Comparison of ENCODE assay signal across 27 mouse cellular contexts in genomic region chr12:104634818-104635217, GRCm38 (mm10).
DNase-seq lines count a peak whose midpoint lies in the region; ATAC-seq lines count a peak whose summit lies in the region.
"Had no signal": no experiment of that assay in that cellular context is flagged by ENCODE, and none has a peak within 500 bp of the region (broad histone marks: within the 10 kb centered on the region; RNA-seq: fewer than 3 reads in every experiment).

No protein-coding gene starts in this region.

- H3K4me2 ChIP-seq in embryonic facial prominence, embryonic 15.5 days (replicated peaks), result no peak overlapping the region
- H3K4me2 ChIP-seq in limb, embryonic 12.5 days, result peak overlapping the region; percentile 34
- H3K4me2 ChIP-seq: heart, embryonic 13.5 days; intestine, embryonic 15.5 days; liver, embryonic 15.5 days; lung, embryonic 14.5 days; midbrain, embryonic 15.5 days; neural tube, embryonic 15.5 days had no signal

- WGBS in embryonic facial prominence, embryonic 10.5 days, result 54% methylated on average over 10 of the region's 10 CpGs
- WGBS in embryonic facial prominence, embryonic 15.5 days, result 33% methylated on average over 10 of the region's 10 CpGs
- WGBS in limb, embryonic 12.5 days, result 22% methylated on average over 10 of the region's 10 CpGs

- peak; percentile 20 for DNase-seq in MN1 (ENCODE audit: low spot score)
- peak; percentile 73 for DNase-seq in embryonic facial prominence, embryonic 10.5 days (ENCODE audit: low spot score)
- DNase-seq in lung, postnatal 25 days (ENCODE audit: low spot score), result no peak
- no peak for DNase-seq in heart, adult 9 months (ENCODE audit: low spot score in 2 of 2)
- DNase-seq in cerebellum, adult 11-12 months, result no peak
- no peak for DNase-seq in cerebellum, adult 8-10 months
- DNase-seq: cerebellum, adult 9-10 months; cerebellum, postnatal 36 days; gastrocnemius, postnatal 25 days; heart, adult 18-20 months; kidney, adult 2 months; lung, embryonic 14.5 days; lung, postnatal 14 days; retina, postnatal 1 day; right cerebral cortex, postnatal 14 days; thymus, postnatal 25 days had no signal

- peaks cover 42% of the 10 kb centered on the region for H3K27me3 ChIP-seq in embryonic facial prominence, embryonic 10.5 days (replicated peaks; ENCODE audit: low read depth, poor library complexity, severe bottlenecking)
- H3K27me3 ChIP-seq in embryonic facial prominence, embryonic 15.5 days, result peaks cover 11% of the 10 kb centered on the region; the same call in 1 of the 2 replicates
- peaks cover 54% of the 10 kb centered on the region for H3K27me3 ChIP-seq in limb, embryonic 12.5 days

- H3K36me3 ChIP-seq in embryonic facial prominence, embryonic 10.5 days (replicated peaks), result no peaks in the 10 kb centered on the region
- H3K36me3 ChIP-seq in embryonic facial prominence, embryonic 15.5 days, result no peaks in the 10 kb centered on the region
- H3K36me3 ChIP-seq in limb, embryonic 12.5 days, result no peaks in the 10 kb centered on the region
- H3K36me3 ChIP-seq: heart, embryonic 13.5 days; intestine, embryonic 15.5 days; liver, embryonic 15.5 days; midbrain, embryonic 10.5 days; midbrain, embryonic 15.5 days; neural tube, embryonic 15.5 days had no signal

- ATAC-seq in embryonic facial prominence, embryonic 15.5 days (ENCODE audit: insufficient number of reproducible peaks, low FRiP score, low TSS enrichment, low read depth), result 0 out of 2 replicates have a peak, but pooled peaks have one; percentile 32
- no peak for ATAC-seq in limb, embryonic 12.5 days (ENCODE audit: insufficient number of reproducible peaks, insufficient read depth, low FRiP score, low TSS enrichment, low read depth)
- ATAC-seq: forebrain, embryonic 14.5 days; hindbrain, embryonic 16.5 days; intestine, embryonic 15.5 days; midbrain, embryonic 15.5 days had no signal

- H3K9me3 ChIP-seq in embryonic facial prominence, embryonic 10.5 days, result no peaks in the 10 kb centered on the region
- H3K9me3 ChIP-seq in embryonic facial prominence, embryonic 15.5 days (replicated peaks), result no peaks in the 10 kb centered on the region
- peaks cover 6% of the 10 kb centered on the region; the same call in 1 of the 2 replicates for H3K9me3 ChIP-seq in limb, embryonic 12.5 days
- H3K9me3 ChIP-seq: heart, embryonic 13.5 days; intestine, embryonic 15.5 days; liver, embryonic 15.5 days; midbrain, embryonic 10.5 days; midbrain, embryonic 15.5 days had no signal

- peaks cover 54% of the 10 kb centered on the region for H3K4me1 ChIP-seq in embryonic facial prominence, embryonic 10.5 days
- peaks cover 30% of the 10 kb centered on the region for H3K4me1 ChIP-seq in embryonic facial prominence, embryonic 15.5 days
- peaks cover 46% of the 10 kb centered on the region for H3K4me1 ChIP-seq in limb, embryonic 12.5 days (replicated peaks)
- H3K4me1 ChIP-seq: liver, embryonic 15.5 days had no signal

- H3K9ac ChIP-seq in embryonic facial prominence, embryonic 15.5 days, result no peak overlapping the region
- no peak overlapping the region for H3K9ac ChIP-seq in limb, embryonic 12.5 days (replicated peaks)
- H3K9ac ChIP-seq: heart, embryonic 13.5 days; intestine, embryonic 15.5 days; liver, embryonic 15.5 days; lung, embryonic 14.5 days; midbrain, embryonic 15.5 days; neural tube, embryonic 15.5 days had no signal

- H3K4me3 ChIP-seq in embryonic facial prominence, embryonic 10.5 days, result no peak overlapping the region
- no peak overlapping the region for H3K4me3 ChIP-seq in embryonic facial prominence, embryonic 15.5 days (replicated peaks)
- no peak overlapping the region for H3K4me3 ChIP-seq in limb, embryonic 12.5 days (replicated peaks)
- H3K4me3 ChIP-seq: heart, embryonic 13.5 days; intestine, embryonic 15.5 days; liver, embryonic 15.5 days; midbrain, embryonic 10.5 days; midbrain, embryonic 15.5 days; neural tube, embryonic 15.5 days had no signal

- H3K27ac ChIP-seq in embryonic facial prominence, embryonic 10.5 days (replicated peaks), result peak overlapping the region; percentile 72; the same call in 1 of the 2 replicates
- no peak overlapping the region for H3K27ac ChIP-seq in embryonic facial prominence, embryonic 15.5 days (replicated peaks)
- H3K27ac ChIP-seq in limb, embryonic 12.5 days, result 0 out of 2 replicates have a peak overlapping the region, but pooled peaks have one; percentile 41
- H3K27ac ChIP-seq: heart, embryonic 13.5 days; intestine, embryonic 15.5 days; kidney, postnatal 0 days; liver, embryonic 15.5 days; midbrain, embryonic 10.5 days; midbrain, embryonic 15.5 days; neural tube, embryonic 15.5 days had no signal

Comparison
In these comparisons a context has a peak if more than half of its experiments do, and no peak if none do; other contexts are left out.
1. DNase-seq: peak in MN1 (single experiment) and embryonic facial prominence, embryonic 10.5 days (single experiment); none in lung, postnatal 25 days (single experiment), heart, adult 9 months (0 of 2), cerebellum, adult 11-12 months (single experiment) and cerebellum, adult 8-10 months (single experiment).